Mouse (Mus musculus) cerebellum, postnatal 25 days (tissue): ENCODE measurements at regions not wholly inside any gene's neighbourhood (a gene's known extent, or its start where the extent isn't known, plus 50 kb on each side); places are given as distances from the start of the nearest gene placed in this dataset.
A peak's percentile ranks its signal among the peaks of the same experiment; 100 is the strongest.

Source experiments
- DNase-seq, 2 experiments: peaks; one replicate each; pipeline ENCODE4 v3.0.0; 2021; ENCODE audit warnings: mixed read lengths in 2 of 2

DNA sequence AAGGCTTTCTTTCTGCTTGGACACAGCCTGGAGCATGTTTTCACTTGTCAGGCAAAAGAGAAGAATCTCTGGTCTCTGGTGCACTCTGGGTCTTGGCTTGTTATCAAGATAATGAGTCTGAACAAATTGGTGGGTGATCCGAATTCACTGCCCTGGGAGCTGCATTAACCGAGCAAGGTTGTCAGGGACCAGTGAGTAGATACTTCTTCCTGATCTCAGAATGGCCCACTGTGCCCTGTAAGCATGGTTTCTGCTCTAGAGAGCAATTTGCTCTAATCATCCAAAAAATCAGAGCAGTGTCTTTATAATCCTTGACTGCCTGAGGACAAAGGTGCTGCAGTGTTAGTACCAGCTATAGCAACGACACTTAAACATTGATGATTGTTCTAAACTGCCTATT lies 97.2 kb upstream of the 1500015O10Rik start:
- no peak for DNase-seq

- peak; percentile 23 to 42 for DNase-seq
Observed at GRCm38 (mm10) chr1:43635718-43636117, 94.7 kb upstream of the 1500015O10Rik start.

GRCm38 (mm10) chr1:43637956-43638355 lies 92.4 kb upstream of the 1500015O10Rik start:
- DNase-seq = no peak

DNA sequence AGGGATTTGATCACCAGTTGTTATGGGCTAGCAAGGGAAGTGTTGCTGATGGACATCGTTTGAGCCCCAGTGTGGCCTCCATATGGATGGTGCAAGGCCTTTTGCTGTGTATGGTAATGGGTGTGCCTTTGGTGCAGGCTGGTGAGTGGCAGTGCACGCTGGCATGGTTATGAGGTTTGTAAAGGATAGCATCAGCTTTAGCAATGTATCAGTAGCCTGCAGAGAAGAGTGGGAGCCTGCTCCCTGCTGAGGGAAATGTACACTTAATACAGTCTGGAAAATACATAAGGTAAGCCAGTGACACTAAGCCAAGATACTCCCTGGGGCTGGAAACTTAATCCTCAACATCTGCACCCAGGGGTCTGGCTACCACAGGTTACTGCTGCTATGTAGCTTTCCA lies 58.4 kb upstream of the 1500015O10Rik start:
- no peak for DNase-seq
